ENCODE assay signal across 12 mouse cellular contexts in genomic region chr10:24810639-24811038, GRCm38 (mm10). TPM values are rescaled to one million over a fixed set of nuclear protein-coding genes. Genes with fewer than 3 reads are reported as not detected.
DNase-seq lines count a peak whose midpoint lies in the region; ATAC-seq lines count a peak whose summit lies in the region.
"Had no signal": no experiment of that assay in that cellular context is flagged by ENCODE, and none has a peak within 500 bp of the region (broad histone marks: within the 10 kb centered on the region; RNA-seq: fewer than 3 reads in every experiment).

No protein-coding gene starts in this region.

- 35% methylated on average over 10 of the region's 10 CpGs for WGBS in embryonic facial prominence, embryonic 13.5 days
- 47% methylated on average over 10 of the region's 10 CpGs for WGBS in limb, embryonic 12.5 days
- WGBS in liver, embryonic 11.5 days, result 51% methylated on average over 10 of the region's 10 CpGs

- DNase-seq in embryo, embryonic 10 days (ENCODE audit: low spot score), result peak; percentile 10
- DNase-seq in embryo, embryonic 9.5 days (ENCODE audit: extremely low spot score), result no peak
- DNase-seq in heart, postnatal 4 days, result peak; percentile 12
- DNase-seq in neural tube, embryonic 10.5 days (ENCODE audit: extremely low spot score, low spot score), result no peak
- DNase-seq in gastrocnemius, postnatal 10 days, result no peak
- no peak for DNase-seq in liver, embryonic 11.5 days (ENCODE audit: low spot score)
- DNase-seq: liver, postnatal 0 days; right cerebral cortex, adult 18-20 months had no signal

- no peaks in the 10 kb centered on the region for H3K27me3 ChIP-seq in embryonic facial prominence, embryonic 13.5 days
- H3K27me3 ChIP-seq in limb, embryonic 12.5 days, result no peaks in the 10 kb centered on the region
- no peaks in the 10 kb centered on the region for H3K27me3 ChIP-seq in liver, embryonic 11.5 days (replicated peaks; ENCODE audit: control insufficient read depth, insufficient read depth, low read length)

- H3K9me3 ChIP-seq in embryonic facial prominence, embryonic 13.5 days, result no peaks in the 10 kb centered on the region
- H3K9me3 ChIP-seq in limb, embryonic 12.5 days, result no peaks in the 10 kb centered on the region
- no peaks in the 10 kb centered on the region for H3K9me3 ChIP-seq in liver, embryonic 11.5 days (ENCODE audit: control insufficient read depth, low read length)
- H3K9me3 ChIP-seq: hindbrain, embryonic 10.5 days had no signal

- H3K4me1 ChIP-seq in embryonic facial prominence, embryonic 13.5 days, result 0 out of 2 replicates have a peak, but pooled peaks cover 9% of the 10 kb centered on the region
- 0 out of 2 replicates have a peak, but pooled peaks cover 11% of the 10 kb centered on the region for H3K4me1 ChIP-seq in limb, embryonic 12.5 days (replicated peaks)
- H3K4me1 ChIP-seq in liver, embryonic 11.5 days (replicated peaks; ENCODE audit: control insufficient read depth, insufficient read depth, low read length), result no peaks in the 10 kb centered on the region
- H3K4me1 ChIP-seq: hindbrain, embryonic 10.5 days had no signal

- H3K36me3 ChIP-seq in embryonic facial prominence, embryonic 13.5 days, result no peaks in the 10 kb centered on the region
- H3K36me3 ChIP-seq in limb, embryonic 12.5 days, result no peaks in the 10 kb centered on the region
- H3K36me3 ChIP-seq in liver, embryonic 11.5 days (ENCODE audit: control insufficient read depth, insufficient read depth, low read length), result no peaks in the 10 kb centered on the region

- no peak overlapping the region for H3K27ac ChIP-seq in embryonic facial prominence, embryonic 13.5 days
- peak overlapping the region; percentile 64; the same call in 1 of the 2 replicates for H3K27ac ChIP-seq in limb, embryonic 12.5 days
- no peak overlapping the region for H3K27ac ChIP-seq in liver, embryonic 11.5 days (ENCODE audit: low read depth, low read length)
- H3K27ac ChIP-seq: hindbrain, embryonic 10.5 days had no signal

- H3K4me2 ChIP-seq in embryonic facial prominence, embryonic 13.5 days, result peak overlapping the region; percentile 9
- peak overlapping the region; percentile 15; the same call in 1 of the 2 replicates for H3K4me2 ChIP-seq in limb, embryonic 12.5 days
- no peak overlapping the region for H3K4me2 ChIP-seq in liver, embryonic 11.5 days

- no peak for ATAC-seq in embryonic facial prominence, embryonic 13.5 days (ENCODE audit: insufficient number of reproducible peaks, insufficient read depth, low FRiP score, low TSS enrichment, low read depth)
- ATAC-seq in limb, embryonic 12.5 days (ENCODE audit: insufficient number of reproducible peaks, insufficient read depth, low FRiP score, low TSS enrichment, low read depth), result no peak; the same call in 1 of the 2 replicates
- ATAC-seq in liver, embryonic 11.5 days (replicated peaks; ENCODE audit: low FRiP score), result no peak
- ATAC-seq: liver, postnatal 0 days; midbrain, embryonic 16.5 days had no signal

- no peak overlapping the region for H3K4me3 ChIP-seq in embryonic facial prominence, embryonic 13.5 days
- no peak overlapping the region for H3K4me3 ChIP-seq in limb, embryonic 12.5 days (replicated peaks)
- no peak overlapping the region for H3K4me3 ChIP-seq in liver, embryonic 11.5 days (ENCODE audit: low read depth, low read length)
- H3K4me3 ChIP-seq: hindbrain, embryonic 10.5 days had no signal

- no peak overlapping the region for H3K9ac ChIP-seq in embryonic facial prominence, embryonic 13.5 days
- no peak overlapping the region for H3K9ac ChIP-seq in limb, embryonic 12.5 days (replicated peaks)
- H3K9ac ChIP-seq in liver, embryonic 11.5 days (ENCODE audit: low read depth, low read length), result no peak overlapping the region
- H3K9ac ChIP-seq: liver, postnatal 0 days had no signal

RNA-seq across cellular contexts. Expression of gene Enpp3, which starts 32.0 kb away (rescaled TPM):
- 6.2 and 6.4 TPM in 2 replicates for polyA plus RNA-seq in embryonic facial prominence, embryonic 13.5 days (2015; fragmentation: Nextera tagmentation; extraction: Ambion mirVana)
- 1 to 10 TPM; 4.8 to 5.6 TPM for total RNA-seq in heart, postnatal 4 days (2021)
- polyA plus RNA-seq in limb, embryonic 12.5 days (2016; fragmentation: Nextera tagmentation; extraction: Ambion mirVana), result 6.3 and 7.9 TPM in 2 replicates
- 1 to 10 TPM; 7.4 to 8.1 TPM for total RNA-seq in gastrocnemius, postnatal 10 days (2021)
- 2.2 and 2.4 TPM in 2 replicates for polyA plus RNA-seq in liver, embryonic 11.5 days (2014; fragmentation: Nextera tagmentation; extraction: Ambion mirVana)

RNA-seq across cellular contexts. Expression of gene Med23, which starts 59.1 kb away (rescaled TPM):
- 25.7 and 25.8 TPM in 2 replicates for polyA plus RNA-seq in embryonic facial prominence, embryonic 13.5 days (2015; fragmentation: Nextera tagmentation; extraction: Ambion mirVana)
- 10 to 100 TPM; 23.2 to 23.8 TPM for total RNA-seq in heart, postnatal 4 days (2021)
- 35.6 and 35.7 TPM in 2 replicates for polyA plus RNA-seq in limb, embryonic 12.5 days (2016; fragmentation: Nextera tagmentation; extraction: Ambion mirVana)
- total RNA-seq in gastrocnemius, postnatal 10 days (2021), result 10 to 100 TPM; 11.1 to 12.8 TPM
- polyA plus RNA-seq in liver, embryonic 11.5 days (2014; fragmentation: Nextera tagmentation; extraction: Ambion mirVana), result 20.0 and 22.0 TPM in 2 replicates

Comparison
In these comparisons a context has a peak if more than half of its experiments do, and no peak if none do; other contexts are left out.
1. DNase-seq: peak in embryo, embryonic 10 days (single experiment) and heart, postnatal 4 days (single experiment); none in embryo, embryonic 9.5 days (single experiment), neural tube, embryonic 10.5 days (single experiment), gastrocnemius, postnatal 10 days (single experiment) and liver, embryonic 11.5 days (single experiment).